Mouse (Mus musculus): ENCODE results near the gene Efcab5.

Efcab5 gene

DNA sequence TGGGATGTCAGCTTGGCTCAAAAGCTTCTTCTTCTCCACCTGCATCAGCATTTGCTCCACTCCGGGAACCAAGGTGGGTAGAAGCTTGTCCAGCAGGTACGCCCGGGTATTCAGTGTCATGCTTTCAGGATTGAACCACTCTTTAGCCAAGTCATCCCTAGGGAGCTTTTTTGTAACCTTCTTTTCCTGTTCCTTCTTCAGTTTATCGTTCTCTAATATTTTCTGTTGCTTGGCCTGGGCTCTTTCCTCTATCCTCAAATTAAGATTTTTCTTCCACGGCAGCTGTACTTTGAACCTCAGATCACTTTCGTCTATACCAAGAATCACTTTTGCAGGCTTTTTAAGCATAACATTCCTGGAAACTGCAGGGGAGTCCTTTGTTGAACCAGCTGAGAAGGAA lies at the start of gene Efcab5:
Gene Efcab5, minus strand, starts transcription at position 101 of the 400 bp plus-strand sequence.
- H3K27me3 ChIP-seq (ENCODE audit: insufficient read depth, low read length) = no peaks in the 10 kb centered on the region
- H3K36me3 ChIP-seq (ENCODE audit: insufficient read depth, low read length) = no peaks in the 10 kb centered on the region
- no peak for TF ChIP-seq CTCF (conservative IDR thresholded peaks at IDR 0.05; ENCODE audit: low read length)
- no peak for TF ChIP-seq NANOG (IDR thresholded peaks at IDR 0.05; ENCODE audit: borderline replicate concordance, low read length)
- TF ChIP-seq POU5F1 (IDR thresholded peaks at IDR 0.05; ENCODE audit: borderline replicate concordance, low read length) = no peak
- H3K4me3 ChIP-seq (replicated peaks; ENCODE audit: low read length) = no peak within 1 kb of the TSS
- H3K4me1 ChIP-seq (replicated peaks; ENCODE audit: low read depth, low read length) = no peaks in the 10 kb centered on the region
- no peaks in the 10 kb centered on the region for H3K9me3 ChIP-seq (ENCODE audit: low read length)

DNA sequence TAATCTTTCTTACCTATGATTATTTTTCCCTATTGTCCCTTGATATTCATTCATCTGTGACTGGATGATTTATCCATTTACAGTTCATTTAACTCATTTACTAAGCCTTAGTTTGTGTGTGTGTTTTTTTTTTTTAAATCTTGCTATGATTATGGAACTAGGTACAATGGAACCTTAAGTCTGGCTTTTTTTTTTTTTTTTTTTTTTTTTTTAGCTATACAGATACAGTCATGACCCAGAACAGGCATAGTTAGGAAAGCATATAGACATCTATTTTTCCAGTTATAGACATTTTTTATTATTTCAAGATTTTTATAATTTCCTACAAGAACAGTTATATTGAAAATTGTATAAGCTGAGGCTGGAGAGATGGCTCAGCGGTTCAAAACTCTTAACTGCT lies 46.5 kb upstream of the Efcab5 start:
- no peak for TF ChIP-seq POU5F1 (IDR thresholded peaks at IDR 0.05; ENCODE audit: borderline replicate concordance, low read length)
- TF ChIP-seq NANOG (IDR thresholded peaks at IDR 0.05; ENCODE audit: borderline replicate concordance, low read length) = no peak
- TF ChIP-seq CTCF (conservative IDR thresholded peaks at IDR 0.05; ENCODE audit: low read length) = no peak
- Histone ChIP-seq H3K9me3 (ENCODE audit: low read length) (no peaks in the 10 kb centered on the region), H3K4me3 (replicated peaks; ENCODE audit: low read length) (no peak overlapping the region), H3K4me1 (replicated peaks; ENCODE audit: low read depth, low read length) (no peaks in the 10 kb centered on the region), H3K27me3 (ENCODE audit: insufficient read depth, low read length) (no peaks in the 10 kb centered on the region), H3K36me3 (ENCODE audit: insufficient read depth, low read length) (no peaks in the 10 kb centered on the region)

DNA sequence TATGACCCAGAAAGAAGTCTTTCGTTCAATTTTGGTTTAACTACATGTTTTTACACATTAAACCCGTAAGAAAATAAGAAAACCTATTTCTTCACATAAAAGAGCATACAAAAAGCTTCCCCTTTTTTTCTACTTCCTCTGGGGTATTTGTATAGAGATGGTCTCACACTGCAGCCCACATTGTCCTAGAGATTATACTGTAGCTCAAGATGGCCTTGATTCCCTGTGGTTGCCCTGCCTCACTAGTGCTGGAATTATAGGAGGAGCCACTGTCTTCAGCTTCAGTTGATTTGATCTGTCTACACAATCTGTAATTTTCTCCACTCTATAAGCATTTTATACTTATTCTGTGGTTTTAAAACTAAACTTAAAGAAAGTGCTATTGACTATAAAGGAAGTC lies 42.7 kb upstream of the Efcab5 start:
- Histone ChIP-seq H3K4me3 (replicated peaks; ENCODE audit: low read length) (no peak overlapping the region), H3K36me3 (ENCODE audit: insufficient read depth, low read length) (no peaks in the 10 kb centered on the region), H3K4me1 (replicated peaks; ENCODE audit: low read depth, low read length) (no peaks in the 10 kb centered on the region), H3K27me3 (ENCODE audit: insufficient read depth, low read length) (no peaks in the 10 kb centered on the region), H3K9me3 (ENCODE audit: low read length) (no peaks in the 10 kb centered on the region)
- TF ChIP-seq NANOG (IDR thresholded peaks at IDR 0.05; ENCODE audit: borderline replicate concordance, low read length) (no peak), CTCF (conservative IDR thresholded peaks at IDR 0.05; ENCODE audit: low read length) (no peak)

DNA sequence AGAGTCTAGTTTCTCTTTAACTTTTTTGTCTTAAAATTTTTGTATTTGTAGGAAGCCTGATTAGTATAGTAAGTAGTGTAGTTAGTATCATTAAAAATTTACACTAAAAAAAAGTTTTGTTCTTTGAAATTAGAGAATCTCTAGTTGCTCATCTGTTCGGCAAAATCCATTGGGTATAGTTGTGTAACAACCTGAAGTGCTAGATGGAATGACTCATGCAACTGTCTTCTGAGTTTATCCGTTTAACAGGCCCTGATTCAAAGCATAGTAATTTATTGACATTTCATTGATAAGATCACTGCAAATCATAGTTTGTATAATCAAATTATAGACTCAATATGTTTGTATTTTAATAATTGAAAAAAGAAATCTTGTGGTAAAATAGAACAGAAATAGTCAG lies 42.0 kb upstream of the Efcab5 start:
- H3K36me3 ChIP-seq (ENCODE audit: insufficient read depth, low read length) = no peaks in the 10 kb centered on the region
- H3K9me3 ChIP-seq (ENCODE audit: low read length) = no peaks in the 10 kb centered on the region
- no peaks in the 10 kb centered on the region for H3K27me3 ChIP-seq (ENCODE audit: insufficient read depth, low read length)
- H3K4me3 ChIP-seq (replicated peaks; ENCODE audit: low read length) = no peak overlapping the region
- no peak for TF ChIP-seq NANOG (IDR thresholded peaks at IDR 0.05; ENCODE audit: borderline replicate concordance, low read length)
- no peak for TF ChIP-seq POU5F1 (IDR thresholded peaks at IDR 0.05; ENCODE audit: borderline replicate concordance, low read length)
- TF ChIP-seq CTCF (conservative IDR thresholded peaks at IDR 0.05; ENCODE audit: low read length) = no peak
- no peaks in the 10 kb centered on the region for H3K4me1 ChIP-seq (replicated peaks; ENCODE audit: low read depth, low read length)

DNA sequence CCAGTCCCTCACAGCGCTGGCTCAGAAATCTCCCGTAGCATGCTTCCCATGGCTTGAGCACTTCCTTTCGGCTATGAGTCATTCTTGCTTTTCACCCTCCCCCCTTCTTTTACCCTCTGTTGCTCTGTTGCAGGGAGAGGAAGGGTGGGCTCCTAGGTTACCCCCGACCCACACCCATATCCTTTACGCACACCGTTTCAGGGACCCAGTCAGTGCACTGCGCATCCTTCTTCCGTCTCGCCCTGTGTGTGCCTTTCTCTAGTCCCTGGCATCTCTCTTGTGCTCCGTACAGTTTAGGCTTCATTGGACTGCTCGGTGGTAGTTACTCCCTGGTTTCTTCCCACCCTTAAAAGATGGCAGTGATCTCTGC lies 28.0 kb upstream of the Efcab5 start:
- TF ChIP-seq POU5F1 (IDR thresholded peaks at IDR 0.05; ENCODE audit: borderline replicate concordance, low read length) (no peak), NANOG (IDR thresholded peaks at IDR 0.05; ENCODE audit: borderline replicate concordance, low read length) (no peak), CTCF (conservative IDR thresholded peaks at IDR 0.05; ENCODE audit: low read length) (no peak)
- peaks cover 19% of the 10 kb centered on the region for H3K27me3 ChIP-seq (ENCODE audit: insufficient read depth, low read length)
- peaks cover 13% of the 10 kb centered on the region for H3K4me1 ChIP-seq (replicated peaks; ENCODE audit: low read depth, low read length)
- H3K4me3 ChIP-seq (replicated peaks; ENCODE audit: low read length) = peak overlapping the region; percentile 94
- no peaks in the 10 kb centered on the region for H3K9me3 ChIP-seq (ENCODE audit: low read length)
- H3K36me3 ChIP-seq (ENCODE audit: insufficient read depth, low read length) = no peaks in the 10 kb centered on the region

DNA sequence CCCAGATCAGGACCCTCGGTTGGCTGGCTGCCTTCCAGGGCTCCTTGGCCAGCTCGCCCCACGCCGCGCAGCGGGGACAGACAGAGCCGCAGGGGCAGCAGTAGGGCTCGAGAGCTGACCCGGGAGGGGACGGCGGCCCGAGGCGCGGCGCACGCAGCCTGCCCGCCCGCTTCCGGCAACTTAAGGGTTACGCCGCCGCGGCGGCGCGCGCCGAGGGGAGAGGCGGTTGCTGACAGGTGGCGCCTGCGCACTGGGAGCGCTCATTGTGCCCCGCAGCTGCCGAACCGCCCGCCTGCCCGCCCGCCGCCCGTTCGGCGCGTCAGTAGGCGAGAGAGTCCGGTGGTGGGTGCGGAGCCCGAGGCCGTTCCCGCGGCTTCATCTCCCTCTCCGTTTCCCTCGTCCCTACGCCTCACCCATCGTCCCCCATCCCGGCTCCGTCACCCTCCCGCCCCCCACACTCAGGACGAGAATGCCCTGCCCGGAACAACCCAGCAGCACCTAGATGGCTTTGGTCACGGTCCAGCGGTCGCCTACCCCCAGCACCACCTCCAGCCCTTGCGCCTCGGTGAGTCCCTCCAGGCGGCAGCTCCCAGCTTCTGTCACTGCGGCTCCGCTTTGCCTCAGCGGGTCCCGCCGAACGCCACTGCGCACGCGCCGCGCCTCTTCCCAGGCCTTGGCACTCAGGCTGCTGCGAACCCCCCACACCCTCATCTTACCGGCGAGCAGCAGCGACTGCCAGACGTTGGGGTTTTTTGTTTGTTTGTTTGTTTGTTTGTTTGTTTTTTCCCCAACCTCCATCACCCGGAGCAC lies 27.4 kb upstream of the Efcab5 start, which contains the start of gene Ssh2:
Gene Ssh2, plus strand, starts transcription at position 337 of the 810 bp plus-strand sequence.
- H3K27me3 ChIP-seq (ENCODE audit: insufficient read depth, low read length) = peaks cover 19% of the 10 kb centered on the region
- TF ChIP-seq CTCF (conservative IDR thresholded peaks at IDR 0.05; ENCODE audit: low read length) = no peak
- TF ChIP-seq POU5F1 (IDR thresholded peaks at IDR 0.05; ENCODE audit: borderline replicate concordance, low read length) = no peak
- TF ChIP-seq NANOG (IDR thresholded peaks at IDR 0.05; ENCODE audit: borderline replicate concordance, low read length) = no peak
- H3K36me3 ChIP-seq (ENCODE audit: insufficient read depth, low read length) = no peaks in the 10 kb centered on the region
- H3K4me3 ChIP-seq (replicated peaks; ENCODE audit: low read length) = peak within 1 kb of the TSS; percentile 94
- peaks cover 13% of the 10 kb centered on the region for H3K4me1 ChIP-seq (replicated peaks; ENCODE audit: low read depth, low read length)
- H3K9me3 ChIP-seq (ENCODE audit: low read length) = no peaks in the 10 kb centered on the region

DNA sequence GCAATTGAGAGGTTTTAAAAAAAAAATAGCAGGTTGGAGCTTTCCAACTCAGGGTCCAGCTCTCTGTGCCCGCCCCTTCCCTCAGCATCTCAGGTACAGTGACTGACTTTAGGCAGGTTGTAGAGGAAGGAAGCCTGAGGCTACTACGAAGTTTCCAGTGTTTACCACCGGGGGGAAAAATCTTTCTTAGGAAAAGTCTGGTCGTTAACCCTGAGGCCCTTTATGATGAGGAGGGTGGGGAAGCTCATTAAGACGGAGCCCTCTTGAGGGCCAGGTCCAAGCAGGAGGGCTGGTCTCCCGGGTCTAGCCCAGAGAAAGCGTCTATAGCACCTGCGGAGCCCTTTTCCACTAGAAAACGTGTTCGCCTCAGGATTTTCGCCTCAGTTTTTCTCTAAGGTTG lies 26.7 kb upstream of the Efcab5 start:
- Histone ChIP-seq H3K9me3 (ENCODE audit: low read length) (no peaks in the 10 kb centered on the region), H3K4me1 (replicated peaks; ENCODE audit: low read depth, low read length) (peaks cover 13% of the 10 kb centered on the region), H3K4me3 (replicated peaks; ENCODE audit: low read length) (peak overlapping the region; percentile 94), H3K36me3 (ENCODE audit: insufficient read depth, low read length) (no peaks in the 10 kb centered on the region), H3K27me3 (ENCODE audit: insufficient read depth, low read length) (peaks cover 19% of the 10 kb centered on the region)
- TF ChIP-seq POU5F1 (IDR thresholded peaks at IDR 0.05; ENCODE audit: borderline replicate concordance, low read length) (no peak), NANOG (IDR thresholded peaks at IDR 0.05; ENCODE audit: borderline replicate concordance, low read length) (no peak), CTCF (conservative IDR thresholded peaks at IDR 0.05; ENCODE audit: low read length) (no peak)

DNA sequence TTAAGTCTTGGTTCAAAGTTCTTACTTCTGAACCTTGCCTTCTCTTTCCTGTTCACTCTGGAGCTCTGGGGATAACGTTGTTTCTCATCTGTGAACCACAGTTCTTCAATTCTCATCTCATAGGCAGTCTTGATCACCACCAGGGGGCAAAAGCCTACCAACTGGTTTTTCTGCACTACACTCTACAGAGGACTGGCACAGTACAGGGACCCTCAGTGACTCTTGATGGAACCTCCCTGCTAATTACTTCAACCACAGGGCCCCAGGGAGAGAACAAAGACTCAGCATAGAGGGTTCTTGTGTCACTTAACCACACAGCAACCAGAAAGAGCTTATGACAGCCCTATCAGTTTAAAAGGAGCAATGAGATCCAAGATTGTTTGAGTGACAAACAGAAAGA lies 26.0 kb upstream of the Efcab5 start:
- no peaks in the 10 kb centered on the region for H3K36me3 ChIP-seq (ENCODE audit: insufficient read depth, low read length)
- H3K27me3 ChIP-seq (ENCODE audit: insufficient read depth, low read length) = peaks cover 19% of the 10 kb centered on the region
- H3K4me3 ChIP-seq (replicated peaks; ENCODE audit: low read length) = no peak overlapping the region
- TF ChIP-seq CTCF (conservative IDR thresholded peaks at IDR 0.05; ENCODE audit: low read length) (peak; percentile 39; the same call in 1 of the 2 replicates), NANOG (IDR thresholded peaks at IDR 0.05; ENCODE audit: borderline replicate concordance, low read length) (no peak), POU5F1 (IDR thresholded peaks at IDR 0.05; ENCODE audit: borderline replicate concordance, low read length) (no peak)
- no peaks in the 10 kb centered on the region for H3K9me3 ChIP-seq (ENCODE audit: low read length)
- H3K4me1 ChIP-seq (replicated peaks; ENCODE audit: low read depth, low read length) = peaks cover 13% of the 10 kb centered on the region
